Mouse (Mus musculus) skeletal muscle tissue, adult 2 months (tissue): ENCODE results near the gene Casq2.

Experiments used
- DNase-seq: peaks from one replicate; pipeline ENCODE4 v3.0.0-alpha.2; 2012; ENCODE audit warnings: low read depth, low spot score

Gene Casq2

GRCm38 (mm10) chr3:102086283-102086682 lies at the start of gene Casq2:
Gene Casq2 (plus strand): TSS chr3:102086415.
- no peak for DNase-seq

GRCm38 (mm10) chr3:102037806-102038205 lies 48.4 kb upstream of the Casq2 start:
- DNase-seq: no peak

GRCm38 (mm10) chr3:102038608-102039007 lies 47.6 kb upstream of the Casq2 start:
- no peak for DNase-seq

- no peak for DNase-seq
Measured at GRCm38 (mm10) chr3:102041632-102042031, 44.6 kb upstream of the Casq2 start.

GRCm38 (mm10) chr3:102045071-102045470 lies 41.1 kb upstream of the Casq2 start:
- DNase-seq: no peak

GRCm38 (mm10) chr3:102047532-102047931 lies 38.7 kb upstream of the Casq2 start:
- no peak for DNase-seq

- no peak for DNase-seq
Measured at GRCm38 (mm10) chr3:102049207-102050104, 36.8 kb upstream of the Casq2 start.

- DNase-seq: no peak
Measured at GRCm38 (mm10) chr3:102052036-102052435, 34.2 kb upstream of the Casq2 start.

GRCm38 (mm10) chr3:102053293-102053692 lies 32.9 kb upstream of the Casq2 start:
- no peak for DNase-seq

GRCm38 (mm10) chr3:102055878-102056277 lies 30.3 kb upstream of the Casq2 start:
- DNase-seq: no peak

GRCm38 (mm10) chr3:102060065-102060464 lies 26.1 kb upstream of the Casq2 start:
- no peak for DNase-seq

GRCm38 (mm10) chr3:102061923-102062670 lies 24.1 kb upstream of the Casq2 start:
- peak; percentile 27 for DNase-seq

GRCm38 (mm10) chr3:102062671-102063010 lies 23.6 kb upstream of the Casq2 start:
- no peak for DNase-seq

- no peak for DNase-seq
Measured at GRCm38 (mm10) chr3:102063273-102064120, 22.7 kb upstream of the Casq2 start.

- no peak for DNase-seq
Measured at GRCm38 (mm10) chr3:102064566-102064965, 21.6 kb upstream of the Casq2 start.

GRCm38 (mm10) chr3:102067306-102067705 lies 18.9 kb upstream of the Casq2 start:
- no peak for DNase-seq

- no peak for DNase-seq
Measured at GRCm38 (mm10) chr3:102067861-102068260, 18.4 kb upstream of the Casq2 start.

- no peak for DNase-seq
Measured at GRCm38 (mm10) chr3:102069260-102069659, 17.0 kb upstream of the Casq2 start.

GRCm38 (mm10) chr3:102069686-102070085 lies 16.5 kb upstream of the Casq2 start:
- DNase-seq: no peak

- no peak for DNase-seq
Measured at GRCm38 (mm10) chr3:102070360-102070759, 15.9 kb upstream of the Casq2 start.

GRCm38 (mm10) chr3:102071016-102071415 lies 15.2 kb upstream of the Casq2 start:
- no peak for DNase-seq

GRCm38 (mm10) chr3:102079413-102079812 lies 6.8 kb upstream of the Casq2 start:
- DNase-seq: no peak
